Mouse (Mus musculus): Measurements from ENCODE around the gene Crat.

- no peak for TF ChIP-seq CTCF (IDR thresholded peaks at IDR 0.05; ENCODE audit: low read depth)
- no peak for TF ChIP-seq EP300 (IDR thresholded peaks at IDR 0.05; ENCODE audit: low read depth)
Observed at GRCm38 (mm10) chr2:30416649-30416965, 994 bp upstream of the Crat start.
